Mouse (Mus musculus): ENCODE measurements around the gene Gpr82.

Gene Gpr82

DNA sequence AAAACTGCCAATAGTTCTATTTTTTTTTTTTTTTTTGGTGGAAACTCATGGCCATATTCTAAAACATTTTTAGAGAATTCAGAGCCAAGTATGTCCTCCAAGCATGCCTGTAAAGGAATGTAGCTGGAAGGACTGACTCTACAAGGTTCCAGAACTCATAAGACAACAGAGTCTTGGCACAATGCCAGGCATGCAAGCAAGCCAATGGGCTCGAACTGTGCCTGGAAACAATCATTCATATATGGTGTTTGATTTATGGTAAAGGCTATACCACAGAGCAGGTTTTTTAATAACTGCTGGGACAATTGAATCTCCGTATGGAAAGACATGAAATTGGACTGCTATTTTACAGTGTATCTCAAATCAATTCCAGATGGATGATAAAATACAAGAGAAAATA lies 43.9 kb downstream of the Gpr82 start:
- no peak for DNase-seq

DNA sequence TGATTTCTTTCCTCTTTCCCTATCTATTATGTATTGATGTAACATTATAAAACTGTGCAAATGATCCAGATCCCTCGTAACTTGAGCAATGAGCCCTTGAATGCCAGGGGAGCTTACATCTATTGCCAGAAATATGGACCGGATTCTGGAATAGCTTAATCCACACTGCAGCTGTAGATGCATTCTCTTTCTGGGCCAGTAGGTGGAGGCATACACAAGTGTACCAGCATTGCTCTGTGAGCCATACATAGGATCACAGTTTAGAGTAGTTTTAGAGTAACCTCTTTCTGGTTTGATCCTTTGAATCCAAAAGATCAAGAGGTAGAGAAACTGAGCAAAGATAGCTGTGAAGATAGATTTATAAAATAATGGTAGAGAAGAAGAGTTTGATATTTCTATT lies 49.0 kb downstream of the Gpr82 start:
- peak; percentile 21 for DNase-seq

Data from right cerebral cortex, postnatal 25 days (tissue).